Mouse (Mus musculus): Measurements from ENCODE around the gene Pam. TPM values are rescaled to one million over a fixed set of nuclear protein-coding genes. Genes with fewer than 3 reads are reported as not detected.
"Not testable (repeated sequence)": the region's sequence is repeated elsewhere in the genome, so short reads cannot be mapped to it uniquely, and the experiment has no call there.

Pam gene
- polyA plus RNA-seq, 1 experiment, result 14.5 TPM

GRCm38 (mm10) chr1:97769294-97769903, 326.0 kb downstream of the Pam start:
- WGBS, result under 1% methylated on average over 40 of the region's 40 CpGs

GRCm38 (mm10) chr1:97768906-97769293, 326.5 kb downstream of the Pam start:
- under 1% methylated on average over 7 of the region's 7 CpGs for WGBS
- H3K4me3 ChIP-seq (replicated peaks; ENCODE audit: control insufficient read depth, low read depth, low read length), result peak overlapping the region; percentile 97
- H3K27ac ChIP-seq (ENCODE audit: control insufficient read depth, insufficient read depth, low read depth, low read length, poor library complexity), result peak overlapping the region; percentile 74
- no peaks in the 10 kb centered on the region; the same call in 1 of the 2 replicates for H3K4me1 ChIP-seq (ENCODE audit: control insufficient read depth, insufficient read depth, low read length)
- TF ChIP-seq CTCF (IDR thresholded peaks at IDR 0.05; ENCODE audit: control insufficient read depth, insufficient read depth, low read length), result no peak
- no peak for TF ChIP-seq POLR2A (IDR thresholded peaks at IDR 0.05; ENCODE audit: borderline replicate concordance, control insufficient read depth, low read depth, low read length)

More at GRCm38 (mm10) chr1:97769294-97769903, 326.0 kb downstream of the Pam start:
- Histone ChIP-seq H3K4me1 (ENCODE audit: control insufficient read depth, insufficient read depth, low read length) (no peaks in the 10 kb centered on the region; the same call in 1 of the 2 replicates), H3K4me3 (replicated peaks; ENCODE audit: control insufficient read depth, low read depth, low read length) (peak overlapping the region; percentile 97), H3K27ac (ENCODE audit: control insufficient read depth, insufficient read depth, low read depth, low read length, poor library complexity) (peak overlapping the region; percentile 74)
- TF ChIP-seq CTCF (IDR thresholded peaks at IDR 0.05; ENCODE audit: control insufficient read depth, insufficient read depth, low read length) (no peak), POLR2A (IDR thresholded peaks at IDR 0.05; ENCODE audit: borderline replicate concordance, control insufficient read depth, low read depth, low read length) (no peak)

GRCm38 (mm10) chr1:97768089-97768488, 327.4 kb downstream of the Pam start:
- Histone ChIP-seq H3K27ac (ENCODE audit: control insufficient read depth, insufficient read depth, low read depth, low read length, poor library complexity) (no peak overlapping the region), H3K4me1 (ENCODE audit: control insufficient read depth, insufficient read depth, low read length) (no peaks in the 10 kb centered on the region; the same call in 1 of the 2 replicates), H3K4me3 (replicated peaks; ENCODE audit: control insufficient read depth, low read depth, low read length) (no peak overlapping the region)
- TF ChIP-seq POLR2A (IDR thresholded peaks at IDR 0.05; ENCODE audit: borderline replicate concordance, control insufficient read depth, low read depth, low read length), result no peak
- TF ChIP-seq CTCF (IDR thresholded peaks at IDR 0.05; ENCODE audit: control insufficient read depth, insufficient read depth, low read length), result no peak
- WGBS, result 71% methylated on average over 2 of the region's 2 CpGs

- H3K4me1 ChIP-seq (ENCODE audit: control insufficient read depth, insufficient read depth, low read length); H3K4me3 ChIP-seq (replicated peaks; ENCODE audit: control insufficient read depth, low read depth, low read length); H3K27ac ChIP-seq (ENCODE audit: control insufficient read depth, insufficient read depth, low read depth, low read length, poor library complexity): not testable (repeated sequence)
- WGBS, result 86% methylated on average over 4 of the region's 4 CpGs
Observed at GRCm38 (mm10) chr1:97765712-97766111, 329.7 kb downstream of the Pam start.

- TF ChIP-seq CTCF (IDR thresholded peaks at IDR 0.05; ENCODE audit: control insufficient read depth, insufficient read depth, low read length), result no peak
- no peak for TF ChIP-seq POLR2A (IDR thresholded peaks at IDR 0.05; ENCODE audit: borderline replicate concordance, control insufficient read depth, low read depth, low read length)
- Histone ChIP-seq H3K27ac (ENCODE audit: control insufficient read depth, insufficient read depth, low read depth, low read length, poor library complexity) (no peak overlapping the region), H3K4me1 (ENCODE audit: control insufficient read depth, insufficient read depth, low read length) (no peaks in the 10 kb centered on the region; the same call in 1 of the 2 replicates), H3K4me3 (replicated peaks; ENCODE audit: control insufficient read depth, low read depth, low read length) (no peak overlapping the region)
- 90% methylated on average over 6 of the region's 6 CpGs for WGBS
Observed at GRCm38 (mm10) chr1:97761477-97761876, 334.0 kb downstream of the Pam start.

- no peaks in the 10 kb centered on the region; the same call in 1 of the 2 replicates for H3K4me1 ChIP-seq (ENCODE audit: control insufficient read depth, insufficient read depth, low read length)
- WGBS, result 87% methylated on average over 7 of the region's 7 CpGs
- H3K4me3 ChIP-seq (replicated peaks; ENCODE audit: control insufficient read depth, low read depth, low read length), result no peak overlapping the region
- TF ChIP-seq CTCF (IDR thresholded peaks at IDR 0.05; ENCODE audit: control insufficient read depth, insufficient read depth, low read length) (no peak), POLR2A (IDR thresholded peaks at IDR 0.05; ENCODE audit: borderline replicate concordance, control insufficient read depth, low read depth, low read length) (no peak)
- no peak overlapping the region for H3K27ac ChIP-seq (ENCODE audit: control insufficient read depth, insufficient read depth, low read depth, low read length, poor library complexity)
Observed at GRCm38 (mm10) chr1:97760598-97760997, 334.8 kb downstream of the Pam start.

- TF ChIP-seq POLR2A (IDR thresholded peaks at IDR 0.05; ENCODE audit: borderline replicate concordance, control insufficient read depth, low read depth, low read length) (no peak), CTCF (IDR thresholded peaks at IDR 0.05; ENCODE audit: control insufficient read depth, insufficient read depth, low read length) (no peak)
Observed at GRCm38 (mm10) chr1:97759841-97760240, 335.6 kb downstream of the Pam start.

GRCm38 (mm10) chr1:97754392-97754791, 341.1 kb downstream of the Pam start:
- Histone ChIP-seq H3K4me3 (replicated peaks; ENCODE audit: control insufficient read depth, low read depth, low read length) (no peak overlapping the region), H3K4me1 (ENCODE audit: control insufficient read depth, insufficient read depth, low read length) (no peaks in the 10 kb centered on the region), H3K27ac (ENCODE audit: control insufficient read depth, insufficient read depth, low read depth, low read length, poor library complexity) (no peak overlapping the region)
- no peak for TF ChIP-seq POLR2A (IDR thresholded peaks at IDR 0.05; ENCODE audit: borderline replicate concordance, control insufficient read depth, low read depth, low read length)
- TF ChIP-seq CTCF (IDR thresholded peaks at IDR 0.05; ENCODE audit: control insufficient read depth, insufficient read depth, low read length), result no peak
- 76% methylated on average over 4 of the region's 4 CpGs for WGBS

More at GRCm38 (mm10) chr1:97759841-97760240, 335.6 kb downstream of the Pam start:
- Histone ChIP-seq H3K4me3 (replicated peaks; ENCODE audit: control insufficient read depth, low read depth, low read length) (no peak overlapping the region), H3K27ac (ENCODE audit: control insufficient read depth, insufficient read depth, low read depth, low read length, poor library complexity) (no peak overlapping the region), H3K4me1 (ENCODE audit: control insufficient read depth, insufficient read depth, low read length) (no peaks in the 10 kb centered on the region)

- Histone ChIP-seq H3K4me1 (ENCODE audit: control insufficient read depth, insufficient read depth, low read length) (no peaks in the 10 kb centered on the region), H3K27ac (ENCODE audit: control insufficient read depth, insufficient read depth, low read depth, low read length, poor library complexity) (no peak overlapping the region), H3K4me3 (replicated peaks; ENCODE audit: control insufficient read depth, low read depth, low read length) (no peak overlapping the region)
- TF ChIP-seq POLR2A (IDR thresholded peaks at IDR 0.05; ENCODE audit: borderline replicate concordance, control insufficient read depth, low read depth, low read length), result no peak
- TF ChIP-seq CTCF (IDR thresholded peaks at IDR 0.05; ENCODE audit: control insufficient read depth, insufficient read depth, low read length), result no peak
Observed at GRCm38 (mm10) chr1:97753216-97753615, 342.2 kb downstream of the Pam start.
